Mouse (Mus musculus) midbrain, embryonic 11.5 days (tissue): ENCODE results near the gene Ldha. TPM values are rescaled to one million over a fixed set of nuclear protein-coding genes. Genes with fewer than 3 reads are reported as not detected.
"Not testable (repeated sequence)": the region's sequence is repeated elsewhere in the genome, so short reads cannot be mapped to it uniquely, and the experiment has no call there.

Source experiments
- ATAC-seq: fragments of 200-750 bp; cut with Nextera tagmentation; 2 replicates; pipeline ENCODE4 v1.8.0; 2017; ENCODE audit warnings: moderate TSS enrichment, moderate library complexity; ENCODE audit not compliant: low FRiP score
- DNase-seq: peaks from one replicate; pipeline ENCODE4 v3.0.0; 2015; ENCODE audit warnings: low spot score; ENCODE audit errors: missing footprints
- H3K27ac ChIP-seq: fragments of 300-500 bp; sonication (generic); 2 replicates; pipeline ENCODE4 v1.5.1; 2014; ENCODE audit warnings: low read depth, low read length
- H3K27me3 ChIP-seq: fragments of 300-500 bp; sonication (generic); 2 replicates; pipeline ENCODE4 v1.6.1; 2014; ENCODE audit warnings: mild to moderate bottlenecking, low read length, moderate library complexity, mixed read lengths; ENCODE audit not compliant: control insufficient read depth, insufficient read depth
- H3K36me3 ChIP-seq: fragments of 300-500 bp; sonication (generic); 2 replicates; pipeline ENCODE4 v1.6.1; 2014; ENCODE audit warnings: mild to moderate bottlenecking, low read length, moderate library complexity, mixed read lengths; ENCODE audit not compliant: control insufficient read depth, insufficient read depth
- H3K4me1 ChIP-seq: fragments of 300-500 bp; sonication (generic); 2 replicates; pipeline ENCODE4 v1.6.1; 2014; ENCODE audit warnings: low read length; ENCODE audit not compliant: control insufficient read depth, insufficient read depth
- H3K4me2 ChIP-seq: fragments of 300-500 bp; sonication (generic); 2 replicates; pipeline ENCODE4 v1.6.1; 2014; ENCODE audit warnings: mild to moderate bottlenecking, moderate library complexity
- H3K4me3 ChIP-seq: fragments of 300-500 bp; sonication (generic); 2 replicates; pipeline ENCODE4 v1.5.1; 2014; ENCODE audit warnings: low read depth, low read length
- H3K9ac ChIP-seq: fragments of 300-500 bp; sonication (generic); 2 replicates; pipeline ENCODE4 v1.6.1; 2014; ENCODE audit warnings: low read length
- H3K9me3 ChIP-seq: fragments of 300-500 bp; sonication (generic); 2 replicates; pipeline ENCODE4 v1.6.1; 2016; ENCODE audit warnings: low read length; ENCODE audit not compliant: control insufficient read depth
- WGBS: fragments of 180-500 bp; shearing (Covaris S2); extraction: QIAGEN DNeasy Blood & Tissue Kit; methylation state at CpG from one replicate; pipeline ENCODE4 v1.1.7; 2014; 5-methylcytosine and 5-hydroxymethylcytosine counted together
- polyA plus RNA-seq: library from polyadenylated mRNA; unstranded; fragments of >200 nt; fragmentation: Nextera tagmentation; extraction: Ambion mirVana; gene quantifications from 2 replicates; pipeline ENCODE4 v1.2.1, GENCODE M21; 2014

Gene Ldha
- polyA plus RNA-seq, 1 experiment from 2014 or later, result 1,542 TPM

DNA sequence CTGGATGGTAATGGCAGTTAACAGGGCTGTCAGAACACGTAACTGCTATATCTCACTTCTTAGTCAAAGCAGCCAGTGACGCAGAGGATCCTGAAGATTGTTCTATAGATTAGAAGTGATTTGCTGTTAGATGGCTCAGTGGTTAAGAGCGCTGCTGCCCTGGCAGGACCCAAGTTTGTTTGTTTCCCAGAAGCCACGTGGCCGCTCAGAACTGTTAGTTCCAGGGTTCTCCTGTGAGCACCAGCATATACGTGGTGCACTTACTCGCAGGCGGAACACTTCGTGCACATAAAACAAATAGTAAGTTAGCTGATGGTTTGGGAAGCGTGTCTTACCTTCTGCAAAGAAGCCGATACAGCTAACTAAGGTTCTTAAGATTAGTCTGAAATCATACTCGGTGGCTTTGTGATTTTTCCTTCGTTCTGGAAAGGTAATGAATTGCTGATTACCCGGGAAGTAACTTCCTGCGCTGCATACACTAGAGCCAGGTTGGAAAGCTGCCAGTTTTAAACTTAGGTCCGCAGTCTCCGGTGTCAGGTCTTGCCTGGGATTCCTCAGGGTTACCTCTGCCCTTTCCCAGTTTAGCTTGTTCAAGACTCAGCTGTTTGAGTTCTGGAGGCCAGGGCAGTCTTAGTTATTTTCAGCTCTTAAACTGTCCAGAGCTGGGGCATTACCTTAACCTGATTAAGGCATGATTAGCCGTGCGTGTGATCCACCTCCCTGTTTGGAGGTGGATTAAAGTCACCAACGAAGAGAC, 14.1 kb upstream of the Ldha start:
- Histone ChIP-seq H3K27ac (no peak overlapping the region), H3K36me3 (peaks cover 5% of the 10 kb centered on the region), H3K9ac (no peak overlapping the region), H3K27me3 (no peaks in the 10 kb centered on the region), H3K4me1 (no peaks in the 10 kb centered on the region), H3K4me3 (no peak overlapping the region), H3K9me3 (no peaks in the 10 kb centered on the region), H3K4me2 (no peak overlapping the region)
- WGBS, result 82% methylated on average over 20 of the region's 20 CpGs
- DNase-seq (no peak), ATAC-seq (no peak)

DNA sequence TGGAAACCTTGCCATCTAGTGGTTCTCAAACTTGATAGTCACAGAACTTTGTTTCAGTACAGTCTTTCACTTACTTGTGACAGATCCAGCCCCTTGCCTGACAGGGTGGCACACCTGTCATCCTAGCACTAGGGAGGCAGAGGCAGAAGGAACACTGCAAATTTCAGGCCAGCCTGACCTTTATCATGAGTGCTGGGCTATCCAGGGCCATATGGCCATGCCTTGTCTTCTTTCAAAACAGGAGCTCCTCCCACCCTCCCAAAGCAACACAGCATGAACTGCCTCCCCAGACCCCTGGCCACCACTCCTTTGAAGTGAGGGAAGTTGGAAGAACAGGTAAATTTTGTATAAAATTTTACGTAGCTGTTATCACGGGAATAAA, 13.5 kb upstream of the Ldha start:
- DNase-seq, result no peak
- Histone ChIP-seq H3K9me3 (no peaks in the 10 kb centered on the region), H3K4me3 (no peak overlapping the region), H3K27me3 (no peaks in the 10 kb centered on the region), H3K36me3 (peaks cover 3% of the 10 kb centered on the region), H3K27ac (no peak overlapping the region), H3K4me2 (no peak overlapping the region), H3K9ac (no peak overlapping the region), H3K4me1 (no peaks in the 10 kb centered on the region)
- no peak for ATAC-seq
- WGBS, result 95% methylated on average over 2 of the region's 2 CpGs

DNA sequence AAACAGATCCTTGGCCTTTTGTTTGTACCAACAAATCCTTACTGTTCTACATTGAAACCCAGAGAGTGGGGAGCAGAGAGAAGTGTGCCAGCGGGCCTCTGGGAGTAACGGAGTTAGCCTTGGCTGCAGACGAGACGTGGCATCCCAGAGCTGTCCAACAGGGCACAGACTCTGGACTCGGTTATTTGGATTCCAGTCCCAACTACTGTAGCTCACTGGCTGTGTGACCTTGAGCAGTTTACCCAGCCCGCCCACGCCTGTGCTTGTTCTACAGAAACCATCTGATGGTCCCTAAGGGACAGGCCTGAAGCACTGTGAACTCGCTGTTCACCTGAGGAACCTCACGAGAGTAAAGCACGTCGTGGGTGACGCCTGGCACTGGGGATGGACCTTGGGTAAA, 11.4 kb upstream of the Ldha start:
- no peaks in the 10 kb centered on the region for H3K9me3 ChIP-seq
- H3K9ac ChIP-seq, result no peak overlapping the region
- no peaks in the 10 kb centered on the region for H3K4me1 ChIP-seq
- DNase-seq (no peak), ATAC-seq (no peak)
- H3K4me3 ChIP-seq, result no peak overlapping the region
- no peaks in the 10 kb centered on the region for H3K36me3 ChIP-seq
- H3K27me3 ChIP-seq, result no peaks in the 10 kb centered on the region
- no peak overlapping the region for H3K4me2 ChIP-seq
- 88% methylated on average over 12 of the region's 12 CpGs for WGBS
- H3K27ac ChIP-seq, result no peak overlapping the region

DNA sequence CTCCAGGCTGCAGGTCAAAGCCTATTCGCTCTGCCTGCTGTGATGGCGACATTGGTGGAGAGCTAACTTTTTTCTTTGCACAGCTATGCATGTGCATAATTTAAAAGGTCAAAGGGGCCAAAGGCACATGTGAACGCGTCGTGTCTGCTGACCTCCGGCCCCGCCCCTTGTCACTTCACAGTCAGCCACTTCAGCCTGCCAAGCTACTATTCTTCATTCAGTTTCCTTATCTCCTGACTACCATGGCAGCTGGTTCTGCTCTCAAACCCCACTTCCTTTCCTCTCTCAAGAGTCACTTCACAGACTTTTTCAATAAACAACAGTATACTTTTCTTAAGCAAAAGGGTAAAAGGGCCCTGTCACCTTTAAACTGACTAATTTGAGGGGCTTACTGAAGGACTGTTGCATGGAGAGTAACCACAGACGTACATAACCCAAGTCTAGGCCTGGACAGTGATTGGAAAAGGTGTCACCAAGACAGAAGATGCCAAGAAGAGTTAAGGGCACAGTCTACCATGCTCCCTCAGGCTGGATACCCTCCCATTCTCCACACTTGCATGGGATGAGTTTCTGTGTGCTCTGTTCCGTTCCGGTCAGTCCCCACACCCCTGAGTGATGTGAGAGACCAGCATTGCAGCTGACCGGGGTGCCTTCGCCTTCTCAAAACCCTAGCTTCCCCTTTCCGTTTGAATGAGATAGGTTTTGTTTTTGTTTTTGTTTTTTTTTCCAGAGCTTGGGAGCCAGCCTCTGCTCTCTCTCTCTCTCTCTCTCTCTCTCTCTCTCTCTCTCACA, 10.3 kb upstream of the Ldha start:
- H3K9ac ChIP-seq, result no peak overlapping the region
- H3K27me3 ChIP-seq, result no peaks in the 10 kb centered on the region
- H3K4me3 ChIP-seq, result no peak overlapping the region
- no peaks in the 10 kb centered on the region for H3K36me3 ChIP-seq
- no peak overlapping the region for H3K4me2 ChIP-seq
- no peaks in the 10 kb centered on the region for H3K9me3 ChIP-seq
- no peaks in the 10 kb centered on the region for H3K4me1 ChIP-seq
- ATAC-seq, result no peak
- H3K27ac ChIP-seq, result no peak overlapping the region
- 61% methylated on average over 13 of the region's 13 CpGs for WGBS
- DNase-seq, result no peak

DNA sequence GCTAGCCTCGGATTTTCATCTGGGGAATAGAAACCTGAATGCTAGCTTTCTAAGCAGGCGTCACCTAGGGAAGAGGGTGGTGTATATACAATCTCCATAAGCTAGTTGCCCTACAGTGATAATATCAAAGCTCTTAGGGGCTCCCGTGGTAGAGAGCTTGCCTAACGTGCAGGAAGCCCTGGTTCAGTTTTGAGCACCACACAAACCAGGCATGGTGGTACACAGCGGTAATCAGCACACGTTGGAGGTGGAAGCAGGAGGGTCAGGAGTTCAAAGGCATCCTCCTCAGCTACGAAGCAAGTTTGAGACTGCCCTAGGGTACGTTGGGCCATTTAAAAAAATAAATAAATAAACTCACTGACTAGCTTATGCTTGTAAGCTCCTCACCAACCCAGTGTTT, 9.6 kb upstream of the Ldha start:
- Histone ChIP-seq H3K4me1 (no peaks in the 10 kb centered on the region), H3K27ac (no peak overlapping the region), H3K4me2 (no peak overlapping the region), H3K9me3 (no peaks in the 10 kb centered on the region), H3K36me3 (no peaks in the 10 kb centered on the region), H3K4me3 (no peak overlapping the region), H3K9ac (no peak overlapping the region), H3K27me3 (no peaks in the 10 kb centered on the region)
- ATAC-seq (no peak), DNase-seq (no peak)
- WGBS, result 82% methylated on average over 8 of the region's 8 CpGs

DNA sequence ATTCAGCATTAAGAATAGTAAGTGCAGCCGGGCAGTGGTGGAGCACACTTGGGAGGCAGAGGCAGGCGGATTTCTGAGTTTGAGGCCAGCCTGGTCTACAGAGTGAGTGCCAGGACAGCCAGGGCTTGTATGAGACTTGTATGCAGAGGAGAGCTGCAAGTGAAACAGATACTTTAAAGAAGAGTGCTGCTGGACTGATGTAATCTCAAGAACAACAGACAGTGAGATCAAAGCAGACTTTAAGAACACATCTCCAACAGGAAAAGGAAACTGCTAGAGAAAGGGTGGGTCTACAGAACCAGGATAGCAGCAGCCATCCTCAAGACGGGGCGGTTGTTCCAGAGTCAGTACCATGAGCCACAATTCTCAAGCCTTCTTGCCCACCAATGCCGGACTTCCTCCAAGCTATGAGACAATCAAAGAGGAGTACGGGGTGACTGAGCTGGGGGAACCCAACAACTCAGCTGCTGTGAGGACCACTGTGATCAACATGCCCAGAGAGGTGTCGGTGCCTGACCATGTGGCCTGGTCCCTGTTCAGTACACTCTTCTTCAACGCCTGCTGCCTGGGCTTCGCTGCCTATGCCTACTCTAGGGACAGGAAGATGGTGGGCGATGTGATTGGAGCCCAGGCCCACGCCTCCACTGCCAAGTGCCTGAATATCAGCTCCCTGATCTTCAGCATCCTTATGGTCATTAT, 9.0 kb upstream of the Ldha start:
- H3K4me2 ChIP-seq, H3K9ac ChIP-seq, H3K27me3 ChIP-seq, H3K4me1 ChIP-seq, H3K36me3 ChIP-seq, H3K4me3 ChIP-seq, ATAC-seq, DNase-seq, H3K9me3 ChIP-seq, H3K27ac ChIP-seq: not testable (repeated sequence)
- WGBS, result 89% methylated on average over 11 of the region's 11 CpGs

DNA sequence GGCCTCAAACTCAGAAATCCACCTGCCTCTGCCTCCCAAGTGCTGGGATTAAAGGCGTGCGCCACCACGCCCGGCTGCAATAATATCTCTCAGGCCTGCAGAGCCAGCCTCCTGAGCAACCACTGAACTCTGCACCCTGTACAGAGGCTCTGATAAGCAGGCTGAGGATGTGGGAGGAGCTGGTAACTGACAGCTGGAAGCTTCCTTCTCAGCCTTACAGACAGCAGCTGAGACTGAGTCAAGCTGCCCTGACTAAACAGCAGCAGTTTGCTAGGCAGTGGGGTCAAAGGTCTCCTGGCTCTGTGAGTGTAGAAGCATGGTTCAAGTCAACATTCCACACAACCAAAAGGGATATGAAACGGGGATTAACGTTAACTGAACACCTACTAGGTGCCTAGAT, 8.0 kb upstream of the Ldha start:
- 68% methylated on average over 6 of the region's 6 CpGs for WGBS
- ATAC-seq, result no peak
- no peak overlapping the region for H3K27ac ChIP-seq
- no peaks in the 10 kb centered on the region for H3K27me3 ChIP-seq
- no peak overlapping the region for H3K4me3 ChIP-seq
- H3K36me3 ChIP-seq, result no peaks in the 10 kb centered on the region
- no peak overlapping the region for H3K9ac ChIP-seq
- no peak for DNase-seq
- H3K9me3 ChIP-seq, result no peaks in the 10 kb centered on the region
- H3K4me2 ChIP-seq, result no peak overlapping the region
- peaks cover 4% of the 10 kb centered on the region for H3K4me1 ChIP-seq

DNA sequence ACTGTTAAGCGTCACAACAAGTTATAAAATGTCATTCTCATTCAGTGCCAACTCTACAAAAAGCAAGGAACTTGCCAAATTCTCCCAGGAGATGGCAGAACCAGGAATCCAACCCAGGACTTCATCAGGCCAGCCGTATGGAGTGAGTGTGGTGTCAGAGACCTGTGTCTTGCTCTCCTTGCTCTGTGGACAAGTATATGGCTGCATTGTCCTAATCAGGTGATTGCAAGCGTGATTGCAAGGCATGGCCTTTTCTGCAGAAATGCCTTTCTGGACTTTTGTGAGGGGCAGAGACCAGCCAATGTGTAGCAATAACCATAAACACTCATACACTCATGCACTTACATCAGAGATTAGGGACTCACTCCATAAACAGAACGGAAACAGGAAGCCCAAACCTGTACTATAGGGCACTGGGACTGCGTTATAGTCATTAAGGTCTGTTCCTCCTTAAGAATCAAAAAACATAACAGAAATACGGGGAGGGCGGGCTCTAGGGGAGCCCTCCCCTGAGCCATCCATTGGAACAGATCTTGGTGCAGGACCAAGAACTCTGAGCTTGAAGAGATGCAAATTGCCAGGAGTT, 7.5 kb upstream of the Ldha start:
- Histone ChIP-seq H3K4me1 (peaks cover 7% of the 10 kb centered on the region), H3K27ac (no peak overlapping the region), H3K9ac (no peak overlapping the region), H3K4me2 (no peak overlapping the region), H3K27me3 (no peaks in the 10 kb centered on the region), H3K4me3 (no peak overlapping the region), H3K36me3 (no peaks in the 10 kb centered on the region), H3K9me3 (no peaks in the 10 kb centered on the region)
- ATAC-seq (no peak), DNase-seq (no peak)
- 92% methylated on average over 7 of the region's 7 CpGs for WGBS
